Mouse (Mus musculus) T-helper 1 cell (primary cell): ENCODE measurements around the gene Sept9.
"Not testable (repeated sequence)": the region's sequence is repeated elsewhere in the genome, so short reads cannot be mapped to it uniquely, and the experiment has no call there.

Source experiments
- in situ Hi-C: fragments of 300-600 bp; cut with MboI, MseI; formaldehyde crosslinking; loops from one replicate; pipeline ENCODE4 v1.15.1; 2025; ENCODE audit warnings: high pct_unique_total_duplicates

Gene Sept9

DNA sequence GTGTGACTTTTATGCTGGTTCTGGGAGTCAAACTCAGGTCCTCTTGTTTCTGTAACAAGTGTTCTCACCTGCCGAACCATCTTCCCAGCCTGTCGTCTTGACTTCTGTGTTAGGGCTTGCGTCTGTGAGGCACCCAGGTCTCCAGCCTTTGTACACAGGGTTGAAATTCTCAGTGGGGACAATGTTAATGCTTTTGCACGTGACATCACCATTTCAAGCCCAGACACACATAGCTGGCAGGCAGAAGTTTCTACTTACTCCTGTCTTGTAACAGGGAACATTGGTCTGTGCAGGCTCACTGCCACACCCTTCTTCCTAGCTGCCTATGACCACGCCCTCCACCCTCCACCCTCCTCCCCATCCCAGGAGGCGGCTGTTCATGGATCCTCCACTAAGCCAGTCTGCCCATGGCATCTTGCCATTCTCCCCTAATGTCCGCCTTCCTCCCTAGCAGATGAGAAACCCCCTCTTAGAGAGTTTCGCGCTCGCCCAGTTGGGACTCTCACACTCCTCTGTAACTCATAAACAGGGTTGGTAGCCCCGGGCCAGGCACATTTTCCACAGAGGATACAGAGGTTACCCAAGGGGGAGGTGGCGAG is 124.6 kb downstream of the Sept9 start:
- in situ Hi-C loops: no loop called here

DNA sequence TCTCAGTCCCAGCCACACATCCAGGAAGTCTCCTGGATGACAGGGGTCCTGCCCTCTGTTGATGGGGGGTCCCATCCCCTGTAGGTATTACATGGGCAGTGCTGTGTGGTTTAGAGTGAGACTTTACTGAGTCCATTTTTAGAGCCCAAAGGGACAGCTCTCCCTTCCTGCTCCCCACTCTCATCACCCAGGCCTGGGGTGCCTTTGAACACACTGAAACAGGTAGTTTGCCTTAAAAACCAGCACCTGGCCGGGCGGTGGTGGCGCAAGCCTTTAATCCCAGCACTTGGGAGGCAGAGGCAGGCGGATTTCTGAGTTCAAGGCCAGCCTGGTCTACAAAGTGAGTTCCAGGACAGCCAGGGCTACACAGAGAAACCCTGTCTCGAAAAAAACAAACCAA is 125.3 kb downstream of the Sept9 start:
- in situ Hi-C loops: not testable (repeated sequence)

- in situ Hi-C loops: no loop called here
These were observed 125.6 kb downstream of the Sept9 start for GRCm38 (mm10) chr11:117325131-117325467.

- in situ Hi-C loops: no loop called here
These were observed 126.1 kb downstream of the Sept9 start for GRCm38 (mm10) chr11:117325468-117326139.

- in situ Hi-C loops: no loop called here
These were observed 126.8 kb downstream of the Sept9 start for GRCm38 (mm10) chr11:117326140-117326725.

DNA sequence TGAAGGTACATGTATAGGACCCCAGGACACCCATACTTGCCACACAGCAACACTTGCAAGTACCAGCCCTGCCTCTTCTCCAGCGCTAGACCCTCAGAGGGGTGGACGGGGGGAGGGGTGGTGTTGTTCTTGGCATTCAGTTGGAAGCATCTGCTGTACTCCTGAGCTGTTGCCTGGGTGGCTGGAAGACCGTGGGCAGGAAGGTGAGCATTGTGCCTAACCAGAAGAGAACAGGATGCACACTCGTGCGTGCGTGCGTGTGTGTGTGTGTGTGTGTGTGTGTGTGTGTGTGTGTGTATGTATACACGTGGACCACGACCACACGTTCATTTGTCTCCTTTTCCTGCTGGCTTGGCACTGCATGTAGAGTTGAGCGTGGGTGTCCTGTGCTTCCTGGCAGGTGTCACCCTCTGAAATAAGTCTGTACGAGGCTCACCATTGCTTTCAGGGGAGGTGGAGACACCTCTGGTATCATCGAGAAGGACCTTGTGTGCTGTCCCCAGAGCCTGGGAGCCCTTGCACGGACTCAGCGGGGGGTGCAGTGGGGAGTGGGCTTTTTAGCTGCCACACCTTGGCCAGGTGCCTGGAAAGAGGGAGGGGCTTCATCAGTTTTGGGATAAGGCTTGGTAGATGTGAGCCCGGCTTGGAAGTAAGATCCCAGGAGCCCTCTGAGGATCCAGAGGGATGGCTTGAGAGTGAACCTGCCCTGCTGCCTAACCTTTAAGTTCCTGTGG is 127.6 kb downstream of the Sept9 start:
- in situ Hi-C loops: no loop called here

DNA sequence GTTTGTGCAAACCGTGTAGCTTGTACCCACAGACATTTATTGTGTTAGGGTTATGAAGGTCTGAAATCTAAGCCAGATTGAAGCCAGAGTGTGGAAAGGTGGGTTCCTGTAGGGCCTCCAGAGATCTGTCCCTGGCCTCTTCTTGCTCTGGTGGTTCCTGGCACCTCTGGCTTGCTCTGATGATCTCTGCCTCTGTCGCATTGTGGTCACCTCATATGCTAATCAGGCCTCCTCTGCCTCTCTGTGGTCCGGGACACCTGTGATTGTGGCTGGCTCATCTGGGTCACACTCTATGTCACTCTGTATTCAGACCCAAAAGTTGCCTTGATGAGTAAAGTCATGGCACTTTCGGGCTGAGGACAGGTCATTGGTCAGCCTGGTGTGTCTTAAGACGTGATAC is 128.2 kb downstream of the Sept9 start:
- in situ Hi-C loops: no loop called here

GRCm38 (mm10) chr11:117330076-117330950 is 130.9 kb downstream of the Sept9 start:
- in situ Hi-C loops: loop anchor here (10.0 kb wide), 1 partner anchor 894 kb away; no protein-coding TSS in a partner anchor

DNA sequence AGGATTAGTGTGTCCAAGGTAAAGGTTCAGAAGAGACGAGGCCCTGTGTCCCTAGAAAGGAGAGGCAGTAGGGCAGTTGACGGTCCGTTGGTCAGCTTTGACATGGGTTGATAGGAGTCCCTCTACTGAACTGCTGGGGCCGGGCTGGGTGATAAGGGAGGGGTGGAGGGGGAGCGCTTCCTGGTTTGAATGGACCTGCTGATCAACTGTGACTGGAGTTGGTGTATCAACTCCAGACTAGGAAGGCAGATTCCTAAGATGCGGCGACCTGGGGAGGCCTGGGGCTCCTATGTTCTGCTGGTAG is 131.4 kb downstream of the Sept9 start:
- in situ Hi-C loops: loop anchor here (10.0 kb wide), 1 partner anchor 894 kb away; no protein-coding TSS in a partner anchor

- in situ Hi-C loops: loop anchor here (10.0 kb wide), 1 partner anchor 893 kb away; no protein-coding TSS in a partner anchor
These were observed 132.1 kb downstream of the Sept9 start for GRCm38 (mm10) chr11:117331361-117332241.

- in situ Hi-C loops: loop anchor here (10.0 kb wide), 1 partner anchor 892 kb away; no protein-coding TSS in a partner anchor
These were observed 133.0 kb downstream of the Sept9 start for GRCm38 (mm10) chr11:117332242-117333149.

DNA sequence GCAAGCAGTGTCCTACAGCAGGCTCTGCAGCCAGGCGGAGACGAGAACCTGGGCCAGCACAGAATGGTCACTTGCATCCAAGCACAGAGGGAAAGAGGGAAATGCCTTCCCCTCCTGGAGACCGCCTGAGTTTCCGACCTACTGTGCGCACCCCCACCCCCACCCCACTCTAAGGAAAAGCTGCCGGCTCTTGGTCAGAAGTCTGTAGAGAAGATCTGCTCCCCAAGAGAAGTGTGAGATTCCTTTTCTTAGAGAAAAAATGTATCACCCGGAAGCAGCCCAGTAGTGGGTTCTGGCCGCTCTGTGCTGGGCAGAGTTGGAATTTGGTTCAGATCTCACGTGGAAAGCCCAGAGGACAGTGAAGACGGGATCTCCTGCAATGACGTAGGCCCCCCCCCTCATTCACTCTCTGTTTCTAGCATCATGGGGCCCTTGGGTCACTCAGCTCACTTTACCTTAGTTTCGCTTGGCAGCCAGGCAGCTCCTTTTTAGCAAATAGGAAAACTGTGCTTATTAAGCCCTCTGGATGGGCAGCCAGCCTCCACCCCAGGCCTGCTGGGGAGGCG is 133.8 kb downstream of the Sept9 start:
- in situ Hi-C loops: loop anchor here (10.0 kb wide), 1 partner anchor 892 kb away; no protein-coding TSS in a partner anchor

- in situ Hi-C loops: loop anchor here (10.0 kb wide), 1 partner anchor 891 kb away; no protein-coding TSS in a partner anchor
These were observed 134.6 kb downstream of the Sept9 start for GRCm38 (mm10) chr11:117334101-117334500.

- in situ Hi-C loops: loop anchor here (10.0 kb wide), 1 partner anchor 890 kb away; no protein-coding TSS in a partner anchor
These were observed 135.7 kb downstream of the Sept9 start for GRCm38 (mm10) chr11:117335146-117335545.

DNA sequence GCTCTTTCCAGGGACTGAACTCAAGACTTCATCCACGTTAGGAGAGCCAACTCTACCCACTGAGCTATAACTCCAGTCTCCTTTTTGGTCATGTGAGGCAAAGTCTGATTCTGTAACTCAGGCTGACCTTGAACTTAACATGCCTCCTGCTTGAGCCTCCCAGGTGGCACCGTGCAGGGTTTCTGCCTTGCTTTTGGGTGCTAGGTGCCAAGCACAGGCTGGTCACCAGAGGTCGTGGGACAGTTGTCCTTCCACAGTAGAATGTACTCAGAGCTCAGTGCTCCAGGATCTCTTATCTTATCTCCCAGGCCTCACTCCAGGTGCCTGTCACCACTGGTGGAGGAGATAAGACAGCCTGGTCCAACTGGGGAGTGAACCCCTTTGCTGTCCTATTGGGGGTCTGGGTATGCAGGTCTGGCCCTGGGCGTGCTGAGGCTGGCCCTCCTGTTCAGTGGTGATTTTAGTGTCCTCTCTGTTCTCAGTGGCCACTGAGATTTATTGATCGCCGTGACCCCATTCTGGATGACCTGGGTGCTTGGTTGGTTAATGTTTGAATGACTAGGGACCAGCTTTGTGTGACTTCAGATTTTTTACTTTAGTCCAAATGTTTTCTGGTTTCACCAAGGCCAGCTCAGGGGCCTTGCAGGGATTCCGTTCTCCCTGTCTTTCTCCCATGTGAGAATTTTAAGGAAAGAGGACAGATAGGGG is 136.8 kb downstream of the Sept9 start:
- in situ Hi-C loops: loop anchor here (10.0 kb wide), 1 partner anchor 889 kb away; no protein-coding TSS in a partner anchor

- in situ Hi-C loops: loop anchor here (10.0 kb wide), 1 partner anchor 887 kb away; no protein-coding TSS in a partner anchor
These were observed 138.3 kb downstream of the Sept9 start for GRCm38 (mm10) chr11:117337749-117338148.

- in situ Hi-C loops: loop anchor here (10.0 kb wide), 1 partner anchor 886 kb away; no protein-coding TSS in a partner anchor
These were observed 139.0 kb downstream of the Sept9 start for GRCm38 (mm10) chr11:117338503-117338902.

GRCm38 (mm10) chr11:117339050-117339449 is 139.6 kb downstream of the Sept9 start:
- in situ Hi-C loops: loop anchor here (10.0 kb wide), 1 partner anchor 886 kb away; no protein-coding TSS in a partner anchor
